Mouse (Mus musculus) small intestine, adult 2 months (tissue): ENCODE results near the gene Kcnk16.

ENCODE experiments used
- CTCF ChIP-seq: fragments of 200-500 bp; IDR thresholded peaks from 2 replicates; pipeline ENCODE4 v1.5.1; 2012; ENCODE audit warnings: low read depth, mild to moderate bottlenecking, control low read depth, inconsistent platforms, low read length, moderate library complexity, mixed read lengths; ENCODE audit not compliant: insufficient replicate concordance, insufficient read length; ENCODE audit errors: extremely low read depth
- POLR2A ChIP-seq: fragments of 200-500 bp; IDR thresholded peaks from 2 replicates; pipeline ENCODE4 v1.6.1; 2012; ENCODE audit warnings: low read depth, mild to moderate bottlenecking, control low read depth, inconsistent platforms, low read length, moderate library complexity

GRCm38 (mm10) chr14:20245318-20245717 is 23.7 kb downstream of the Kcnk16 start:
- TF ChIP-seq POLR2A (no peak), CTCF (no peak)
